Mouse (Mus musculus) spleen, adult 2 months (tissue): Measurements from ENCODE around the gene Mgat4a.
"Not testable (repeated sequence)": the region's sequence is repeated elsewhere in the genome, so short reads cannot be mapped to it uniquely, and the experiment has no call there.

Experiments
- CTCF ChIP-seq: fragments of 200-500 bp; IDR thresholded peaks from 2 replicates; pipeline ENCODE4 v1.5.1; 2011; ENCODE audit warnings: mild to moderate bottlenecking, inconsistent platforms; ENCODE audit not compliant: insufficient read depth, insufficient read length, insufficient replicate concordance; ENCODE audit errors: extremely low read depth
- POLR2A ChIP-seq: fragments of 200-500 bp; IDR thresholded peaks from 2 replicates; pipeline ENCODE4 v1.6.1; 2011; ENCODE audit warnings: low read depth, low read length, inconsistent platforms

DNA sequence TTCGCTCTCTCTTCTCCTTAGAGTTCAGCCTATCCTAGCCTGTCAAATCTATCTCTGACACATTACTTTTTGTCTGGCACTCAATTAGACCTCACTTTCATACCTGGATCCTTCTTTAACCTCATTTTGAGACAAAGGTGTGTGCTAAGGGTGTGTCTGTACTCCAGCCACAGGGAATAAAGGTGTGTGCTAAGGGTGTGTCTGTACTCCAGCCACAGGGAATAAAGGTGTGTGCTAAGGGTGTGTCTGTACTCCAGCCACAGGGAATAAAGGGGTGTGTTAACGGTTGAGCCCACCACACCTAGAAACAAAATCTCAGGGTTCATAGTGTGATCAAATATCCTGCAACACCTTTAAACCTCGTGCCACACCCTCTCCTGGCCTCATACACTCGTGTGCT is 16.7 kb downstream of the Mgat4a start:
- TF ChIP-seq CTCF, POLR2A: not testable (repeated sequence)
